In genomic region chr13:58275076-58275475, GRCm38 (mm10) we compare ENCODE assay signal across 9 mouse cellular contexts. TPM values are rescaled to one million over a fixed set of nuclear protein-coding genes. Genes with fewer than 3 reads are reported as not detected.
DNase-seq lines count a peak whose midpoint lies in the region; ATAC-seq lines count a peak whose summit lies in the region.
"Had no signal": no experiment of that assay in that cellular context is flagged by ENCODE, and none has a peak within 500 bp of the region (broad histone marks: within the 10 kb centered on the region; RNA-seq: fewer than 3 reads in every experiment).

No protein-coding gene starts in this region.

- H3K9ac ChIP-seq in kidney, embryonic 15.5 days = peak overlapping the region; percentile 89
- H3K9ac ChIP-seq in embryonic facial prominence, embryonic 11.5 days (replicated peaks; ENCODE audit: low read length) = peak overlapping the region; percentile 85
- H3K9ac ChIP-seq in hindbrain, embryonic 16.5 days (ENCODE audit: low read depth, low read length) = 0 out of 2 replicates have a peak overlapping the region, but pooled peaks have one; percentile 26
- peak overlapping the region; percentile 84; the same call in 1 of the 2 replicates for H3K9ac ChIP-seq in midbrain, embryonic 16.5 days (ENCODE audit: low read depth, low read length)

- DNase-seq in kidney, postnatal 10 days = no peak
- no peak for DNase-seq in embryonic facial prominence, embryonic 11.5 days (ENCODE audit: low spot score)
- DNase-seq in urinary bladder, postnatal 14 days (ENCODE audit: low spot score) = no peak
- DNase-seq in urinary bladder, postnatal 36 days (ENCODE audit: low spot score in 2 of 2) = no peak
- DNase-seq in cerebellum, postnatal 4 days (ENCODE audit: low spot score in 2 of 2) = no peak

- peak overlapping the region; percentile 95 for H3K4me3 ChIP-seq in kidney, embryonic 15.5 days (replicated peaks)
- peak overlapping the region; percentile 85 for H3K4me3 ChIP-seq in embryonic facial prominence, embryonic 11.5 days (ENCODE audit: low read depth, low read length)
- peak overlapping the region; percentile 98 for H3K4me3 ChIP-seq in hindbrain, embryonic 16.5 days (ENCODE audit: low read length)
- peak overlapping the region; percentile 90 for H3K4me3 ChIP-seq in midbrain, embryonic 16.5 days (ENCODE audit: low read depth, low read length)

- H3K4me1 ChIP-seq in kidney, embryonic 15.5 days = peaks cover 20% of the 10 kb centered on the region
- no peaks in the 10 kb centered on the region for H3K4me1 ChIP-seq in embryonic facial prominence, embryonic 11.5 days (ENCODE audit: control insufficient read depth, insufficient read depth, low read length)
- H3K4me1 ChIP-seq in hindbrain, embryonic 16.5 days (ENCODE audit: control insufficient read depth, insufficient read depth, low read depth, low read length) = peaks cover 15% of the 10 kb centered on the region
- H3K4me1 ChIP-seq in midbrain, embryonic 16.5 days (ENCODE audit: control insufficient read depth, insufficient read depth, low read length) = peaks cover 19% of the 10 kb centered on the region

- peak overlapping the region; percentile 89 for H3K4me2 ChIP-seq in kidney, embryonic 15.5 days
- H3K4me2 ChIP-seq in embryonic facial prominence, embryonic 11.5 days (ENCODE audit: low read depth, low read length) = peak overlapping the region; percentile 85
- H3K4me2 ChIP-seq in hindbrain, embryonic 16.5 days (ENCODE audit: low read length) = peak overlapping the region; percentile 87
- H3K4me2 ChIP-seq in midbrain, embryonic 16.5 days (ENCODE audit: low read length) = peak overlapping the region; percentile 87

- peak overlapping the region; percentile 83; the same call in 1 of the 2 replicates for H3K27ac ChIP-seq in kidney, embryonic 15.5 days
- H3K27ac ChIP-seq in embryonic facial prominence, embryonic 11.5 days (replicated peaks; ENCODE audit: low read depth, low read length) = no peak overlapping the region
- H3K27ac ChIP-seq in hindbrain, embryonic 16.5 days (ENCODE audit: low read depth, low read length) = no peak overlapping the region
- H3K27ac ChIP-seq in midbrain, embryonic 16.5 days (ENCODE audit: low read length) = no peak overlapping the region

- 0 out of 2 replicates have a peak, but pooled peaks cover 6% of the 10 kb centered on the region for H3K27me3 ChIP-seq in kidney, embryonic 15.5 days
- no peaks in the 10 kb centered on the region for H3K27me3 ChIP-seq in embryonic facial prominence, embryonic 11.5 days (ENCODE audit: control insufficient read depth, insufficient read depth, low read length)
- no peaks in the 10 kb centered on the region for H3K27me3 ChIP-seq in hindbrain, embryonic 16.5 days (replicated peaks; ENCODE audit: control insufficient read depth, insufficient read depth, low read length)
- H3K27me3 ChIP-seq in midbrain, embryonic 16.5 days (ENCODE audit: control insufficient read depth, insufficient read depth, low read depth, low read length) = no peaks in the 10 kb centered on the region
- H3K27me3 ChIP-seq: Patski had no signal

- no peaks in the 10 kb centered on the region for H3K9me3 ChIP-seq in kidney, embryonic 15.5 days (replicated peaks)
- H3K9me3 ChIP-seq in embryonic facial prominence, embryonic 11.5 days (replicated peaks; ENCODE audit: control insufficient read depth, low read length) = no peaks in the 10 kb centered on the region
- H3K9me3 ChIP-seq in hindbrain, embryonic 16.5 days (ENCODE audit: control insufficient read depth, low read length) = no peaks in the 10 kb centered on the region
- no peaks in the 10 kb centered on the region for H3K9me3 ChIP-seq in midbrain, embryonic 16.5 days (replicated peaks; ENCODE audit: control insufficient read depth, low read length, poor library complexity, severe bottlenecking)

- ATAC-seq in kidney, embryonic 15.5 days (replicated peaks; ENCODE audit: low FRiP score) = no peak
- no peak for ATAC-seq in embryonic facial prominence, embryonic 11.5 days (replicated peaks; ENCODE audit: insufficient number of reproducible peaks, low FRiP score, low TSS enrichment, low read depth)
- no peak for ATAC-seq in hindbrain, embryonic 16.5 days
- no peak for ATAC-seq in midbrain, embryonic 16.5 days

- WGBS in kidney, embryonic 15.5 days = 22% methylated on average over 9 of the region's 9 CpGs
- WGBS in embryonic facial prominence, embryonic 11.5 days = 18% methylated on average over 9 of the region's 9 CpGs
- 21% methylated on average over 9 of the region's 9 CpGs for WGBS in hindbrain, embryonic 16.5 days
- 17% methylated on average over 9 of the region's 9 CpGs for WGBS in midbrain, embryonic 16.5 days

- no peaks in the 10 kb centered on the region for H3K36me3 ChIP-seq in kidney, embryonic 15.5 days
- H3K36me3 ChIP-seq in embryonic facial prominence, embryonic 11.5 days (replicated peaks; ENCODE audit: control insufficient read depth, insufficient read depth, low read depth, low read length) = no peaks in the 10 kb centered on the region
- H3K36me3 ChIP-seq in hindbrain, embryonic 16.5 days (ENCODE audit: control insufficient read depth, insufficient read depth, low read length) = no peaks in the 10 kb centered on the region
- H3K36me3 ChIP-seq in midbrain, embryonic 16.5 days (ENCODE audit: control insufficient read depth, insufficient read depth, low read length) = no peaks in the 10 kb centered on the region

RNA-seq across cellular contexts. Expression of gene Gkap1, which starts 0.4 kb away (rescaled TPM):
- 28.3 and 29.9 TPM in 2 replicates for polyA plus RNA-seq in kidney, embryonic 15.5 days (2015; fragmentation: Nextera tagmentation; extraction: Ambion mirVana)
- polyA plus RNA-seq in embryonic facial prominence, embryonic 11.5 days (2014; fragmentation: Nextera tagmentation; extraction: Ambion mirVana) = 22.0 and 31.2 TPM in 2 replicates
- 22.1 and 22.8 TPM in 2 replicates for polyA plus RNA-seq in hindbrain, embryonic 16.5 days (2015; fragmentation: Nextera tagmentation; extraction: Ambion mirVana)
- 20.4 and 22.7 TPM in 2 replicates for polyA plus RNA-seq in midbrain, embryonic 16.5 days (2015; fragmentation: Nextera tagmentation; extraction: Ambion mirVana)

RNA-seq across cellular contexts. Expression of gene Ubqln1, which starts 59.6 kb away (rescaled TPM):
- polyA plus RNA-seq in kidney, embryonic 15.5 days (2015; fragmentation: Nextera tagmentation; extraction: Ambion mirVana) = 107 and 112 TPM in 2 replicates
- 142 and 144 TPM in 2 replicates for polyA plus RNA-seq in embryonic facial prominence, embryonic 11.5 days (2014; fragmentation: Nextera tagmentation; extraction: Ambion mirVana)
- 129 and 142 TPM in 2 replicates for polyA plus RNA-seq in hindbrain, embryonic 16.5 days (2015; fragmentation: Nextera tagmentation; extraction: Ambion mirVana)
- 132 and 133 TPM in 2 replicates for polyA plus RNA-seq in midbrain, embryonic 16.5 days (2015; fragmentation: Nextera tagmentation; extraction: Ambion mirVana)

Comparison
In these comparisons a context has a peak if more than half of its experiments do, and no peak if none do; other contexts are left out.
1. H3K9ac ChIP-seq: peak in every context shown above with its lines; median percentile 89 in kidney, embryonic 15.5 days; 85 in embryonic facial prominence, embryonic 11.5 days; 84 in midbrain, embryonic 16.5 days; 26 in hindbrain, embryonic 16.5 days.